Mouse (Mus musculus) thymus, adult 2 months (tissue): Measurements from ENCODE around the gene Umad1.

ENCODE experiments used
- CTCF ChIP-seq: fragments of 200-500 bp; IDR thresholded peaks from 2 replicates; pipeline ENCODE4 v1.5.1; 2012; ENCODE audit warnings: mild to moderate bottlenecking, control low read depth, low read length, moderate library complexity, borderline replicate concordance; ENCODE audit not compliant: control insufficient read depth, poor library complexity, insufficient read depth; ENCODE audit errors: extremely low read depth
- POLR2A ChIP-seq: fragments of 200-500 bp; IDR thresholded peaks from 2 replicates; pipeline ENCODE4 v1.6.1; 2012; ENCODE audit warnings: mild to moderate bottlenecking, low read length, control low read depth, moderate library complexity; ENCODE audit not compliant: control insufficient read depth, poor library complexity, insufficient read depth; ENCODE audit errors: extremely low read depth

DNA sequence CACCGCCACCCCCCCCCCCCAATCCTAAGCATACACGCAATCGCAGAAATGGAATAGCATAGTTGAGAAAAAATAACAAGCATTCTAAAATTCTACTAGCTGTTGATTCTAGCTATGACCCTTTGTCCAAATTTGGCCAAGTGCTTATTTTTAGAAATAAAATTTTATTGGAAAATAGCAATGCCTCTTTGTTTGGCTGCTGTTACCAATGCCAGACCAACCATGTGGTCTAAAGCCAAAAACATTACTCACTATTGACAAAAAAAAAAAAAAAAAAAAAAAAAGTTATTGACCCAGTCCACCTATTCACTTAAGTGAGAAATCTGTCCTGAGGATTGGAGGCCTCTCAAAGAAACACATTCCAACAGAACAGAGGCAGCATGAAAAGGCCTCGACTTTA is 199.5 kb downstream of the Umad1 start:
- TF ChIP-seq POLR2A: no peak
- no peak for TF ChIP-seq CTCF
